Mouse (Mus musculus) midbrain, embryonic 11.5 days (tissue): ENCODE results near the gene Runx2. TPM values are rescaled to one million over a fixed set of nuclear protein-coding genes. Genes with fewer than 3 reads are reported as not detected.
A peak's percentile ranks its signal among the peaks of the same experiment; 100 is the strongest.

Experiments used
- ATAC-seq: fragments of 200-750 bp; cut with Nextera tagmentation; 2 replicates; pipeline ENCODE4 v1.8.0; 2017; ENCODE audit warnings: moderate TSS enrichment, moderate library complexity; ENCODE audit not compliant: low FRiP score
- DNase-seq: peaks from one replicate; pipeline ENCODE4 v3.0.0; 2015; ENCODE audit warnings: low spot score; ENCODE audit errors: missing footprints
- H3K27ac ChIP-seq: fragments of 300-500 bp; sonication (generic); 2 replicates; pipeline ENCODE4 v1.5.1; 2014; ENCODE audit warnings: low read depth, low read length
- H3K27me3 ChIP-seq: fragments of 300-500 bp; sonication (generic); 2 replicates; pipeline ENCODE4 v1.6.1; 2014; ENCODE audit warnings: mild to moderate bottlenecking, low read length, moderate library complexity, mixed read lengths; ENCODE audit not compliant: control insufficient read depth, insufficient read depth
- H3K36me3 ChIP-seq: fragments of 300-500 bp; sonication (generic); 2 replicates; pipeline ENCODE4 v1.6.1; 2014; ENCODE audit warnings: mild to moderate bottlenecking, low read length, moderate library complexity, mixed read lengths; ENCODE audit not compliant: control insufficient read depth, insufficient read depth
- H3K4me1 ChIP-seq: fragments of 300-500 bp; sonication (generic); 2 replicates; pipeline ENCODE4 v1.6.1; 2014; ENCODE audit warnings: low read length; ENCODE audit not compliant: control insufficient read depth, insufficient read depth
- H3K4me2 ChIP-seq: fragments of 300-500 bp; sonication (generic); 2 replicates; pipeline ENCODE4 v1.6.1; 2014; ENCODE audit warnings: mild to moderate bottlenecking, moderate library complexity
- H3K4me3 ChIP-seq: fragments of 300-500 bp; sonication (generic); 2 replicates; pipeline ENCODE4 v1.5.1; 2014; ENCODE audit warnings: low read depth, low read length
- H3K9ac ChIP-seq: fragments of 300-500 bp; sonication (generic); 2 replicates; pipeline ENCODE4 v1.6.1; 2014; ENCODE audit warnings: low read length
- H3K9me3 ChIP-seq: fragments of 300-500 bp; sonication (generic); 2 replicates; pipeline ENCODE4 v1.6.1; 2016; ENCODE audit warnings: low read length; ENCODE audit not compliant: control insufficient read depth
- WGBS: fragments of 180-500 bp; shearing (Covaris S2); extraction: QIAGEN DNeasy Blood & Tissue Kit; methylation state at CpG from one replicate; pipeline ENCODE4 v1.1.7; 2014; 5-methylcytosine and 5-hydroxymethylcytosine counted together
- polyA plus RNA-seq: library from polyadenylated mRNA; unstranded; fragments of >200 nt; fragmentation: Nextera tagmentation; extraction: Ambion mirVana; gene quantifications from 2 replicates; pipeline ENCODE4 v1.2.1, GENCODE M21; 2014

Runx2 gene
- polyA plus RNA-seq, 1 experiment from 2014 or later = 0.46 TPM

- no peak overlapping the region for H3K27ac ChIP-seq
- no peak overlapping the region for H3K4me3 ChIP-seq
- no peak overlapping the region for H3K4me2 ChIP-seq
- no peaks in the 10 kb centered on the region for H3K36me3 ChIP-seq
- H3K27me3 ChIP-seq = no peaks in the 10 kb centered on the region
- H3K4me1 ChIP-seq = no peaks in the 10 kb centered on the region
- WGBS = 87% methylated on average over 6 of the region's 6 CpGs
- no peaks in the 10 kb centered on the region for H3K9me3 ChIP-seq
- DNase-seq = no peak
- ATAC-seq = no peak
- no peak overlapping the region for H3K9ac ChIP-seq
These were observed 221.9 kb downstream of the Runx2 start for GRCm38 (mm10) chr17:44592737-44593090.

- no peak overlapping the region for H3K4me3 ChIP-seq
- H3K9me3 ChIP-seq = no peaks in the 10 kb centered on the region
- no peak for DNase-seq
- no peak for ATAC-seq
- H3K4me2 ChIP-seq = no peak overlapping the region
- H3K9ac ChIP-seq = no peak overlapping the region
- no peaks in the 10 kb centered on the region for H3K4me1 ChIP-seq
- 88% methylated on average over 16 of the region's 16 CpGs for WGBS
- no peaks in the 10 kb centered on the region for H3K36me3 ChIP-seq
- H3K27ac ChIP-seq = no peak overlapping the region
- no peaks in the 10 kb centered on the region for H3K27me3 ChIP-seq
These were observed 222.4 kb downstream of the Runx2 start for GRCm38 (mm10) chr17:44592067-44592736.

DNA sequence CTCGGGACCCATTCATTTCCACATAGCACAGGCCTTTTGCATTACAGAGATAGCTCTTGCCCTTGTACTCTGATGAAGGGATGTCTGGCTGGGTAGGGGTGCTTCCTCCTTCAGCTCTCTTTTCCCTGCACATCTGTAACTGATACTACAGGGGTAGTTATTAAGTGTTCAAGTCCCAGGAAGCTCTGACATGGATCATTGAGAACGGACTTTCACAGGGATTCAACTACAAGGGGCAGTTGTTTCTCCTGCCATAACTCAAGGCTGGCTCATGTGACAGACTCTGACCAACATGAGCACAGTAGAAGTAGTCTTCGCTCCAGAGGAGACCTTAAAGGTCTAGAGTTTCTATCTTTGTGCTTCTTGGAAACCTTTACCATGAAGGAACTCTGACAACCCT is 226.1 kb downstream of the Runx2 start:
- Histone ChIP-seq H3K36me3 (no peaks in the 10 kb centered on the region), H3K4me2 (no peak overlapping the region), H3K4me3 (no peak overlapping the region), H3K9me3 (no peaks in the 10 kb centered on the region), H3K4me1 (no peaks in the 10 kb centered on the region), H3K9ac (no peak overlapping the region), H3K27ac (no peak overlapping the region), H3K27me3 (no peaks in the 10 kb centered on the region)
- DNase-seq (peak; percentile 28), ATAC-seq (no peak)
- WGBS = 76% methylated on average over 3 of the region's 3 CpGs

DNA sequence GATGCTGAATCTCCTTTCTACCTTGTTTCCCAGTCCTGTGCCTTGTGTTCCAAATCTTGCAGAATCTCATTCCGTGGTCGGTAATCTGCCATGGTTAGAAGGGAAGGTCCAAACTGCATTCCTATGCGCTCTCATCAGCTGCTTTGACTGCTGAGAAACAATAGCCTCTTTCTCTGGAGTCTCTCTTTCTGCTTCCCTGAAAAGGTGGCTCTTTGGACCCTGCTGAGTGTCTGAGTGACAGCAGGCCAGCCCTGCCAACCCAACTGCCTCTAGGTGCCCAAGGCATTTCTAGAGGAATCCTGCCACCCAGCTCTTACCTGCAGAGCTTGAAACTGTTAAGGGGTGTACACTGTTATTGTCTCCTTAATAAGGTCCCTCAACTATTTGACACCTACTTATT is 226.6 kb downstream of the Runx2 start:
- Histone ChIP-seq H3K4me1 (no peaks in the 10 kb centered on the region), H3K27ac (no peak overlapping the region), H3K36me3 (no peaks in the 10 kb centered on the region), H3K27me3 (no peaks in the 10 kb centered on the region), H3K9me3 (no peaks in the 10 kb centered on the region), H3K9ac (no peak overlapping the region), H3K4me2 (no peak overlapping the region), H3K4me3 (no peak overlapping the region)
- WGBS = 14% methylated on average over 3 of the region's 3 CpGs
- ATAC-seq (no peak), DNase-seq (no peak)

- Histone ChIP-seq H3K27me3 (no peaks in the 10 kb centered on the region), H3K4me3 (no peak overlapping the region), H3K36me3 (no peaks in the 10 kb centered on the region), H3K4me2 (no peak overlapping the region), H3K27ac (no peak overlapping the region), H3K9ac (no peak overlapping the region), H3K4me1 (no peaks in the 10 kb centered on the region), H3K9me3 (no peaks in the 10 kb centered on the region)
- ATAC-seq = no peak
- DNase-seq = peak; percentile 79
- 78% methylated on average over 3 of the region's 3 CpGs for WGBS
These were observed 228.4 kb downstream of the Runx2 start for GRCm38 (mm10) chr17:44586196-44586595.

DNA sequence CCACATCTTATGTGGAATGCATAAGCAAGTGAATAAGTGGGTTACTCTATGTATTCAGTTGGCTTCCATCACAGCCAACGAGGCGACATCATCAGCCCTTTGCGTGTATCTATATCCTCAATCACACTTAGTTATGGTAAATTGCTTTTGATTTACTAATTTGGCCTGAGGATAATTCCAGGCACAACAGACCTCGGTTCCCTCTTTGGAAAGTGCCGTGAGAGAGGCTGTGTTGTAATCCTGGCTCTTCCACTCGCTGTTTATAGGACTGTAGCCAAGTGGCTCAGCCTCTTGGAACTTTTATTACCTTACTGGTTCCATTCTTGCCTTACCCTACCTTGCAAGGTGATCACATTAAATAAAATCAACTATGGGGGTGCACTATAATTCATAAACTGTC is 229.8 kb downstream of the Runx2 start:
- ATAC-seq (no peak), DNase-seq (no peak)
- H3K27me3 ChIP-seq = no peaks in the 10 kb centered on the region
- H3K27ac ChIP-seq = no peak overlapping the region
- no peak overlapping the region for H3K4me2 ChIP-seq
- no peaks in the 10 kb centered on the region for H3K36me3 ChIP-seq
- no peak overlapping the region for H3K9ac ChIP-seq
- no peak overlapping the region for H3K4me3 ChIP-seq
- H3K4me1 ChIP-seq = no peaks in the 10 kb centered on the region
- WGBS = 95% methylated on average over 6 of the region's 6 CpGs
- H3K9me3 ChIP-seq = no peaks in the 10 kb centered on the region

DNA sequence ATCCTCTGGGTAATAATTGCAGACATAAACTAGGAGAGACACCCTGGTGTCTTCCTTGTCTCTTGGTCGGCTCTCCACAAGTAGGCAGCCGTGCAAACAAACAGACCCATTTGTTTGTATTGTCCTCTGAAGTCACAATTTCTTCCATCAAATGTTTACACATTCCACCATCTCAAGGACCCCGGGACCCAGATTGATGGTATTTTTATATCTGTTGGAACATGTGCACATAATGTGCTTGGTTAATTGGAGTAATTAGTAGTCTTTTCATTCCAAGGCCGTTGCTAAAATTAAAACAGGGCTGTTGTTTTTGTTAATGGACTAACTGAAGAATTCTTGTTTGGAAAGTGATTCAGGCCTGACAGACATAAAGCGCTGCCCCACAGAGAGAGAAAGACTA is 236.8 kb downstream of the Runx2 start:
- Histone ChIP-seq H3K4me3 (no peak overlapping the region), H3K4me2 (no peak overlapping the region), H3K4me1 (no peaks in the 10 kb centered on the region), H3K27ac (no peak overlapping the region), H3K36me3 (no peaks in the 10 kb centered on the region), H3K9me3 (no peaks in the 10 kb centered on the region), H3K27me3 (no peaks in the 10 kb centered on the region), H3K9ac (no peak overlapping the region)
- WGBS = 76% methylated on average over 5 of the region's 5 CpGs
- DNase-seq (no peak), ATAC-seq (no peak)

DNA sequence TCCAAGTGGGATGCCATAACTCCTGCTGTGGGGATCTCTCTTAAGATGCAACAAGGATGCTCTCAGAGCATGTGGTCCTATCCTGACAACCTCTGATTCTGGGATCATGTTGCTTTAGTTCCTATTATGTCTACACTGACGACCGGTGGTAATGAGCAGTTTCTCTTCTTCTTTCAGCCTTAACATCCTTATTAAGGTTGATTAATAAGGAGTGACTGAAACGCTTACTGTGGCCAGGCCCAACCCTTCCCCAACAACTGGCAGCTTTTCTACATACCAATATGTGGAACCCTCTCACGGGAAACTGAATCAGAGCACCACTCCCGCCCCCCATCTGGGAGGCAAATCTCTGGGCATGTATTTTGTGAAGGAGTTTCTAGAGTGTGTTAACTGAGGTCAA is 243.7 kb downstream of the Runx2 start:
- H3K9me3 ChIP-seq = no peaks in the 10 kb centered on the region
- DNase-seq (no peak), ATAC-seq (no peak)
- H3K27me3 ChIP-seq = no peaks in the 10 kb centered on the region
- H3K4me3 ChIP-seq = no peak overlapping the region
- H3K27ac ChIP-seq = no peak overlapping the region
- 87% methylated on average over 5 of the region's 5 CpGs for WGBS
- H3K36me3 ChIP-seq = no peaks in the 10 kb centered on the region
- H3K9ac ChIP-seq = no peak overlapping the region
- no peak overlapping the region for H3K4me2 ChIP-seq
- no peaks in the 10 kb centered on the region for H3K4me1 ChIP-seq

DNA sequence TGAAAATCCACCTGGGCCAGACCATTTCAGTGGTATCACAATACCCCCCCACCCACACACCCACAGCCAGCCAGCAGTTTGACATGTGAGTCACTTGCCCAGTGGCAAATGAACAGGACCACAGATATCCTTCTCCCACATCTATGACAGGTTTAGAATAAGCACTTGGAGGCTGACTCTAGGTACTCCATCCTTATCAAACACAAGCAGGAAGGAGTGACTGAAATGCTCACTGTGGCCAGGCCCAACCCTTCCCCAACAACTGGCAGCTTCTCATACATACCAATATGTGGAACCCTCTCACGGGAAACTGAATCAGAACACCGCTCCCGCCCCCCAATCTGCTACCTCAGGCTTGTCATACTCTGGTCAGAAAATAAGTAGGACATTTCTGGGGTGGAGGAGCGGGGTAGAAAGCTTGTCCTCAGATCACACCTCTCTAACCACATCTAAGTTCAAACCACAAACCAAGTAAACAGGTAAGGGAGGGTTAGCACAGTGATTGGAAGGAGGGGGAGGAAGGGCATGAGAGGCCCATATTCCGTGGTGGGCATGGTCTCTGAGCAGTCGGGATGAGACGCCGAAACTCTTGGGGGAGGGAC is 245.5 kb downstream of the Runx2 start:
- Histone ChIP-seq H3K9me3 (no peaks in the 10 kb centered on the region), H3K4me1 (no peaks in the 10 kb centered on the region), H3K27me3 (no peaks in the 10 kb centered on the region), H3K27ac (no peak overlapping the region), H3K4me3 (no peak overlapping the region), H3K9ac (no peak overlapping the region), H3K36me3 (no peaks in the 10 kb centered on the region), H3K4me2 (no peak overlapping the region)
- no peak for DNase-seq
- 84% methylated on average over 8 of the region's 8 CpGs for WGBS
- ATAC-seq = no peak
